Mouse (Mus musculus): ENCODE results near the gene OR5BS1P.

GRCm38 (mm10) chr15:98528066-98528563 is 58.4 kb downstream of the OR5BS1P start:
- TF ChIP-seq CTCF (IDR thresholded peaks at IDR 0.05; ENCODE audit: borderline replicate concordance, insufficient read depth, low read length) (no peak), POLR2A (IDR thresholded peaks at IDR 0.05; ENCODE audit: low read depth, low read length) (no peak)
